Mouse (Mus musculus) E14TG2a.4 (cell line): Measurements from ENCODE around the gene Ccdc40.

Experiments used
- CTCF ChIP-seq: conservative IDR thresholded peaks from 2 replicates; pipeline ENCODE4 v1.5.1; 2014; ENCODE audit warnings: low read length
- NANOG ChIP-seq: IDR thresholded peaks from 2 replicates; pipeline ENCODE4 v1.6.1; 2014; ENCODE audit warnings: borderline replicate concordance, low read length, mixed read lengths
- POU5F1 ChIP-seq: IDR thresholded peaks from 2 replicates; pipeline ENCODE4 v1.6.1; 2014; ENCODE audit warnings: low read length, borderline replicate concordance

- TF ChIP-seq CTCF, result no peak
- TF ChIP-seq POU5F1, result no peak
- TF ChIP-seq NANOG, result no peak
These were observed 70.5 kb downstream of the Ccdc40 start for GRCm38 (mm10) chr11:119298917-119299316.
